Mouse (Mus musculus) right cerebral cortex, postnatal 4 days (tissue): ENCODE results near the gene Ncf4.

Experiments
- DNase-seq: peaks from one replicate; pipeline ENCODE4 v3.0.0-alpha.2; 2022

The Ncf4 gene

GRCm38 (mm10) chr15:78244695-78245492 is at the start of gene Ncf4:
Gene Ncf4 (plus strand): TSS chr15:78244801.
- DNase-seq: no peak

- DNase-seq: no peak
Measured at GRCm38 (mm10) chr15:78195096-78195880, 49.3 kb upstream of the Ncf4 start.

- DNase-seq: peak; percentile 77
Measured at GRCm38 (mm10) chr15:78204053-78204847, 40.4 kb upstream of the Ncf4 start.

GRCm38 (mm10) chr15:78205192-78205591 is 39.4 kb upstream of the Ncf4 start:
- peak; percentile 39 for DNase-seq

GRCm38 (mm10) chr15:78206312-78206711 is 38.3 kb upstream of the Ncf4 start, which contains the start of gene Pvalb:
Gene Pvalb (minus strand): TSS chr15:78206400.
- no peak for DNase-seq

GRCm38 (mm10) chr15:78210203-78210602 is 34.4 kb upstream of the Ncf4 start:
- DNase-seq: no peak

- DNase-seq: no peak
Measured at GRCm38 (mm10) chr15:78211367-78211766, 33.2 kb upstream of the Ncf4 start.

GRCm38 (mm10) chr15:78215269-78215668 is 29.3 kb upstream of the Ncf4 start:
- no peak for DNase-seq

GRCm38 (mm10) chr15:78227816-78228215 is 16.8 kb upstream of the Ncf4 start:
- no peak for DNase-seq

GRCm38 (mm10) chr15:78231346-78232331 is 13.0 kb upstream of the Ncf4 start:
- no peak for DNase-seq

GRCm38 (mm10) chr15:78234823-78235509 is 9.6 kb upstream of the Ncf4 start:
- DNase-seq: no peak

- DNase-seq: peak; percentile 72
Measured at GRCm38 (mm10) chr15:78239453-78239852, 5.1 kb upstream of the Ncf4 start.

GRCm38 (mm10) chr15:78239956-78240617 is 4.5 kb upstream of the Ncf4 start:
- no peak for DNase-seq

- no peak for DNase-seq
Measured at GRCm38 (mm10) chr15:78241335-78241734, 3.3 kb upstream of the Ncf4 start.

- DNase-seq: no peak
Measured at GRCm38 (mm10) chr15:78243061-78243460, 1.5 kb upstream of the Ncf4 start.

GRCm38 (mm10) chr15:78243774-78244173 is 827 bp upstream of the Ncf4 start:
- peak; percentile 61 for DNase-seq

- no peak for DNase-seq
Measured at GRCm38 (mm10) chr15:78246143-78247116, 1.8 kb downstream of the Ncf4 start.

GRCm38 (mm10) chr15:78247659-78248058 is 3.1 kb downstream of the Ncf4 start:
- DNase-seq: no peak

GRCm38 (mm10) chr15:78248410-78248809 is 3.8 kb downstream of the Ncf4 start:
- DNase-seq: no peak
